Mouse (Mus musculus): ENCODE measurements around the gene Btg1. TPM values are rescaled to one million over a fixed set of nuclear protein-coding genes. Genes with fewer than 3 reads are reported as not detected.

Btg1 gene
- total RNA-seq, 2 experiments from 2014 or later: 141 to 182 TPM

DNA sequence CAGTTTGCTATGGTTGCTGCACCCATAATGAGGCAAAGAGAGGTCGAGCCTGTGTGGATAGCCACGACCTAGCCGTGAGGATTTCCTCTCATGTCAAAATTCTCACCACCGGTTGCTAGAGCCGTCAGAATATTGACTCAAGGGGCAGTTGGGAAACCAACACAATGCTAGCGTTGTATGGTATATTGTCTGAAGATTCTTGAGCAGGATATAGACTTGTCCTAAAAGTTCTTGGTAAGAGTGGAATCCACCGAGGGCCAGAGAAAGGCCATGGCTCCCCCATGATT is 12.1 kb downstream of the Btg1 start:
- no peak for DNase-seq (ENCODE audit: low spot score in 2 of 2)

- DNase-seq (ENCODE audit: low spot score in 2 of 2): no peak
Observed at GRCm38 (mm10) chr10:96630110-96630509, 13.3 kb downstream of the Btg1 start.

GRCm38 (mm10) chr10:96631066-96631711 is 14.4 kb downstream of the Btg1 start:
- DNase-seq (ENCODE audit: low spot score in 2 of 2): no peak

DNA sequence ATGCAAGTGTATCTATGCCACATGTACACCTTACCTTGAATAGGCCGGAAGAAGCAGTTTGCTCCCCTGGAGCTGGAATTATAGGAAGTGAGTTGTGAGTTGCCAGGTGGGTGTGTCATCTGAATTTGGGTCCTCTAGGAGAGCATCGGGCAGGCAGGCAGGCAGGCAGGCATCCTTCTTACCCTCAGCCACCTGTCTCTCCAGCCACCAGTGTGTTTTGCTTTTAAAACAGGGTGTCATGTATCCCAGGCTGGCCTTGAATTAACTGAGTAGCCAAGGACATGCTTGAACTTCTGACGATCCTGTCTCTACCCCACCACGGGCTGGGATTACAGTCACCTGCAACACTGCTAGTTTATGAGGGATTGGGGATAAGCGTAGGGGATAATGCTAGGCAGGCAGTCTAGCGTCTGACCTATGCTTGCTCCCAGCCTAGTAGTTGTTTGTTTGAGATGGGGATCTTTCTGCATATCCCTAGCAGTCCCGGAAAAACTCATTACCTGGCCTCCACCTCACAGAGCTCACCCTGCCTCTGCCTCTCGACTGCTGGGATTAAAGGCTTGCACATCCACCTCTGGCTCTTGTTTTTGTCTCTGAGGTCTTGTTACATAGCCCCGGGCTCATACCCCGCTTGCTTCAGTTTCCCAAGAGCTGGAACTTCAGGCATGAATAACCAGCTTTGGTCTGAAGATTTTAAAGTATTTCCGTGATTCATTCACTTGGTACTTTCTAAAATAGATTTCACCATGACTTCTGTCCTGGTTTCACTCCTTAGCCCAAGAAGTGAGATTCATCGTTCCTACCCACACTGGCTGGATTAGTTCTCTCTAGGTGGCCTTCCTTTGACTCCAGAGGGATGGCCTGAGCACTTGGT is 15.7 kb downstream of the Btg1 start:
- no peak for DNase-seq (ENCODE audit: low spot score in 2 of 2)

DNA sequence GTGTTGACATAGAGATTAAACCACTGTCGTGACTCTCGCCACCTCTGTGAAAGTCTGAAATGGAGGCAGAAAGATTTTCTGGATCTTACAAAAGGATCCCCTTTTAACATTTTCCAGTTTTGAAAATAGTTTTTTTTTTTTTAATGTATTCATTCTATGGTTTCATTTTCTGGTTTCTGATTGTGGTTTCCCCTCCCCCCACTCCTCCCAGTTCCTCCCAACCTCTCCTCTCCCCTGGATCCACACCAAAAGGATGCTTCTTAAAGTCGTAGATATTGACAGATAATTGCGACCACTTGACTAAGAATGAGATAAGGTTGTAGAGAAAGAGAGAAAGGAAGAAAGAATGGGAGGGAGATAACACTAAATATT is 16.3 kb downstream of the Btg1 start:
- no peak for DNase-seq (ENCODE audit: low spot score in 2 of 2)

DNA sequence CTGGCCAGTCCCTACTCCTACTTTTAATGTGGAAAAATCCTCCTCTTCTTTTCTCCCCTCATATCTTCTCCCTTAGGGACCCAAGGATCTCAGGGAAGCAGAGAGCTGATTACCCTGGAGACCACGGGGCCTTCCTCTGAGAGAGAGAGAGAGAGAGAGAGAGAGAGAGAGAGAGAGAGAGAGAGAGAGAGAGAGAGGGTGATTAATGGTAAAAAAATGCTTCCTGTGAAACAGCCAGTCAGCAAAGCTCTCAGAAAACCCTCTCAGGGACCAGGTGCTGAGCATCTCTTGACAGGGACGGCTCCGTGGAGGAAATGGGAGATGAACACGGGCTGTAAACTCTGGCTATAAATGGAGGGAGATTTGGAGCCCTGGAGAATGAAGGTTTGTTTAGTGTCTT is 18.7 kb downstream of the Btg1 start:
- DNase-seq (ENCODE audit: low spot score in 2 of 2): no peak

DNA sequence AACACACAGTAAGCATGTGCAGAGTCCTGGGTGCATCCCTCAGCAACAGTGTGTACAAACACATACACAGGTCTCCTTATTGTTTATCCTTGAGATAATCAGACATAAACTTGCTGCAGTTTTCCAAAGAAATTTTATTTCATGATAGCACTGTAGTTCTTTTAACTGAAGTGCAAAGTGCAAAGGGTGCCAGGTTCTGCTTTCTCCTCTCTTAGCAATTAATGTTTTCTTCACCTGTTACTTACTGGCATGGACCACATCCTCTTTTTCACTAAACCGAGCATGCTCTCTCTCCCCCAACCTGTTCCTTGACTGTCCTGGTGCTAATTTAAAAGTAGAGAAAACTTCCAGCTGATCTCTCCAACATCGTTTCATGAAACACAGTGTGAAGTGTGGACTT is 21.7 kb downstream of the Btg1 start:
- no peak for DNase-seq (ENCODE audit: low spot score in 2 of 2)

GRCm38 (mm10) chr10:96642014-96642413 is 25.2 kb downstream of the Btg1 start:
- DNase-seq (ENCODE audit: low spot score in 2 of 2): no peak

DNA sequence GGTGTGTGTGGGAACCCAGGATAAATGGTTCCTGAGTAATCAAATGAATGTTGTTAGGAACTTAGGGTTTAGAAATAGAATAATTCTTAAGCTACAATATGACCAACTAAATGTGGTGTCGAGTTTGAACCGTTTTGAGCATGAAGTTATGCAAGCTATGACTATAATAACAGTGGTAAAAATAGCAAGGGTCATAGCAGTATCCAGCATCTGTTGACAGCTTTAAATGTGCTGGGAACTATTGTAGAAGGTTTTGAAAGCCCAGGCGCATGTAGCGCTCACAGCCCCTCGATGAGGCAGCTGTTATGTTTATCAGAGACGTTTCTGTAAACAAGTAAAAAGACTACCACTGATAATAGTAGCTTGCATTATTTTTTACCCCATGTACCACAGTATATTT is 25.9 kb downstream of the Btg1 start:
- DNase-seq (ENCODE audit: low spot score in 2 of 2): no peak

- no peak for DNase-seq (ENCODE audit: low spot score in 2 of 2)
Observed at GRCm38 (mm10) chr10:96645183-96645582, 28.4 kb downstream of the Btg1 start.

- DNase-seq (ENCODE audit: low spot score in 2 of 2): no peak
Observed at GRCm38 (mm10) chr10:96646024-96646866, 29.4 kb downstream of the Btg1 start.

DNA sequence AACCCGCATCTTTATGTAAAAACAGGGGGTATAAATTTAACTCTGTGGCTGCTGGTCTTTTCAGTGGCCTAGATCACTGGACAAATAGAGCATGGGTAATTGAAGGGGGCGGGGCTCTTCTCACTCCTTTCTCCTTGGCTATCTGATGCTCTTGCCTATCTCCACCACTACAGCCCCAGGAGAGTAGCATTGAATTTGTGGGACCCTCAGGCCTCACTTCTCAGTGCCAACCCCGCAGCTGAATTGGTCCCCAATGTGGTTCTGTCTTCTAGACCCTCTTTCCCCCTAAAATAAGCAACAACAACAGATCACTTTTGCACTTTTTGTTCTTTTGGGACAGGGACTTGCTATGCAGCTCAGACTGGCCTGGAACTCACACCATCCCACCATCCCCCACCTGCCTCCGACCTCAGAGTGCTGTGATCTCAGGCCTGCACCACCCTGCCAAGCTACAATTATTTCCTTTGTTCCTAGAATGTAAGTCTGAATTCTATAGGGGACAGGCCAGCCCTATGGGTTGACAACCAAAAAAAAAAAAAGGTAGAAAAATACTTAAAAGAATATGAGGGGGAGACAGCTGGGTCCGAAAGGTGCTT is 30.2 kb downstream of the Btg1 start:
- no peak for DNase-seq (ENCODE audit: low spot score in 2 of 2)

- DNase-seq (ENCODE audit: low spot score in 2 of 2): no peak
Observed at GRCm38 (mm10) chr10:96648161-96648561, 31.4 kb downstream of the Btg1 start.

- no peak for DNase-seq (ENCODE audit: low spot score in 2 of 2)
Observed at GRCm38 (mm10) chr10:96649524-96649923, 32.7 kb downstream of the Btg1 start.

DNA sequence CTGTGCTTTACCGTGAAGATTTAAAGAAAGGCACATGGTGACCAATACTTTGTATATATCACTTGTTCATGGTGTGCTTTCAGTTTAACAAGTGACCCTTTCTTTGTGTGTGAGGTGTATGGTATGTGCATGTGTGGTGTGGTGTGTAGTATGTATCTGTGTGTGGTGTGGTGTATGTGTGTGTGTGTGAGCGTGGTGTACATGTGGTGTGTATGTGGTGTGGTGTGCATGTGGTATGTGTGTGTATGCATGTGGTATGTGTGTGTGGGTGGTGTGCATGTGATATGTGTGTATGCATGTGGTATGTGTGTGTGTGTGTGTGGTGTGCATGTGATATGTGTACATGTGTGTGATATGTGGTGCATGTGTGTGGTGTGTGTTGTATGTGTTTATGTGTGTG is 35.6 kb downstream of the Btg1 start:
- no peak for DNase-seq (ENCODE audit: low spot score in 2 of 2)

GRCm38 (mm10) chr10:96653030-96653429 is 36.2 kb downstream of the Btg1 start:
- DNase-seq (ENCODE audit: low spot score in 2 of 2): peak in 1 of 2 experiments; percentile 11

DNA sequence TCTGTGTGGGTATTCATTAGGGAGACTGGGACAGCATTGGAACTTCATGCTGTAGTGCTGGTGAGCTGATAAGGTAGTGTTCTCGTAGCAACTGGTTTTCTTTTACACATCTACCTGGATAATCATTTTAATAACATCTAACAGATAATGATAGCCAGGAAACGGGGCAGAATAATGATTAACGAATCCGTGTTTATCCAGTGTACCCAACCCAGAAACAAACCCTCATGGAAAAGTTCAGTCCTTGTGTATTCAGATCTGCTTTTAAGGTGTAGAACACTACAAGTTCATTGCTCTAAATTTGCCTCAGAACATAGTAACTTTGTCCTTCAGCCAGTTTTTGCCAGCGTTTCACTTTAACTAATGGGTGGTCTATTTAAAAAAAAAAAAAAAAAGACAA is 37.3 kb downstream of the Btg1 start:
- no peak for DNase-seq (ENCODE audit: low spot score in 2 of 2)

DNA sequence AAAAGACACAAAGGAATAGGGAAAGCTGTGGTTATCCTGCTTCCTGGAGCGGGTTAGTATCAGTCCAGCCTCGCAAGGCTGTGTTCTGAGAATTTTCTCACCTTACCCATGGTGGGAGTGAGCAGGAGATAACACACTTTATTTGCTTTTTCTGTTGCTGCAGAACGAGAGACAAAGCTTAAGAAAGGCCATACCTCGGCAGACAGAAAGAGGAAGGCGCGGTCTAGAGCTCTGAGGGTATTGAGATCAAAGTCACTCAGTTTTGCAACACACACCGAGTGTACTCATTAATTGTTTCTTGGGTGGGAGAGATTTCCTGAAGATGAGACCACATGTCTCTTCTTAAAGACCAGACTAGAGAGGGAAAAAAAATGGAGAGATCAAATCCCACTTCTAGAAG is 37.8 kb downstream of the Btg1 start:
- peak in 1 of 2 experiments; percentile 3 for DNase-seq (ENCODE audit: low spot score in 2 of 2)

DNA sequence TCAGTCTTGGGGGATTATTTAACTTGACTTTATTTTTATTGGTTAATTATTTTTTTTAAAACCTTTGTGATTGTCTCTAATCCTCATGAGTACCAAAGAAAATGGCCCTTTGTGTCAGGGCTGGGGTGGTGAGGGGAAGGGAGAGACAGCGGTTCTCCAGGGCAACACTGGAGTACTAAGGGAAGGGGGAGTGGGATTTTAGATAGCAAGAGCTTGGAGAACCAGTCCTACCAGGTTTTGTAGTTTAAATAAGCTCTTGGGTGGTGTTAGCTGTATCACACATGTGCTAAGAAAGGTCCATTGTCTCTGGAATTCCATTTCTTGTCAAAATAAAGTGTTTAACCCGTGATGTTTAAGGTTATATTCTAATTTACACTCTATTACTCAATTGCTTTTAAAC is 38.3 kb downstream of the Btg1 start:
- DNase-seq (ENCODE audit: low spot score in 2 of 2): no peak

- no peak for DNase-seq (ENCODE audit: low spot score in 2 of 2)
Observed at GRCm38 (mm10) chr10:96656176-96656575, 39.4 kb downstream of the Btg1 start.

GRCm38 (mm10) chr10:96658906-96659305 is 42.1 kb downstream of the Btg1 start:
- no peak for DNase-seq (ENCODE audit: low spot score in 2 of 2)

Data from adrenal gland, adult 18-20 months (tissue).